Mouse (Mus musculus) embryonic facial prominence, embryonic 10.5 days (tissue): Measurements from ENCODE around the gene Map4k4. TPM values are rescaled to one million over a fixed set of nuclear protein-coding genes. Genes with fewer than 3 reads are reported as not detected.

Experiments
- DNase-seq: peaks from one replicate; pipeline ENCODE4 v3.0.0-alpha.2; 2017; ENCODE audit warnings: low spot score
- H3K27ac ChIP-seq: fragments of 300-500 bp; sonication (generic); replicated peaks from 2 replicates; pipeline ENCODE4 v1.5.1; 2016; ENCODE audit warnings: mild to moderate bottlenecking
- H3K27me3 ChIP-seq: fragments of 300-500 bp; sonication (generic); replicated peaks from 2 replicates; pipeline ENCODE4 v1.6.1; 2016; ENCODE audit warnings: low read depth, mild to moderate bottlenecking; ENCODE audit not compliant: poor library complexity, severe bottlenecking
- H3K36me3 ChIP-seq: fragments of 300-500 bp; sonication (generic); replicated peaks from 2 replicates; pipeline ENCODE4 v1.6.1; 2016; ENCODE audit warnings: mild to moderate bottlenecking, moderate library complexity
- H3K4me1 ChIP-seq: fragments of 300-500 bp; sonication (generic); 2 replicates; pipeline ENCODE4 v1.6.1; 2016
- H3K4me3 ChIP-seq: fragments of 300-500 bp; sonication (generic); 2 replicates; pipeline ENCODE4 v1.5.1; 2016; ENCODE audit warnings: mild to moderate bottlenecking, moderate library complexity
- H3K9me3 ChIP-seq: fragments of 300-500 bp; sonication (generic); 2 replicates; pipeline ENCODE4 v1.6.1; 2016; ENCODE audit warnings: mild to moderate bottlenecking
- WGBS: fragments of 180-500 bp; shearing (Covaris S2); methylation state at CpG from one replicate; pipeline ENCODE4 v1.1.7; 2016; 5-methylcytosine and 5-hydroxymethylcytosine counted together
- polyA plus RNA-seq: library from polyadenylated mRNA; unstranded; fragments of >200 nt; fragmentation: Nextera tagmentation; extraction: Ambion mirVana; gene quantifications from 2 replicates; pipeline ENCODE4 v1.2.1, GENCODE M21; 2016

Map4k4 gene
- polyA plus RNA-seq, 1 experiment from 2014 or later, result 41.4 TPM

DNA sequence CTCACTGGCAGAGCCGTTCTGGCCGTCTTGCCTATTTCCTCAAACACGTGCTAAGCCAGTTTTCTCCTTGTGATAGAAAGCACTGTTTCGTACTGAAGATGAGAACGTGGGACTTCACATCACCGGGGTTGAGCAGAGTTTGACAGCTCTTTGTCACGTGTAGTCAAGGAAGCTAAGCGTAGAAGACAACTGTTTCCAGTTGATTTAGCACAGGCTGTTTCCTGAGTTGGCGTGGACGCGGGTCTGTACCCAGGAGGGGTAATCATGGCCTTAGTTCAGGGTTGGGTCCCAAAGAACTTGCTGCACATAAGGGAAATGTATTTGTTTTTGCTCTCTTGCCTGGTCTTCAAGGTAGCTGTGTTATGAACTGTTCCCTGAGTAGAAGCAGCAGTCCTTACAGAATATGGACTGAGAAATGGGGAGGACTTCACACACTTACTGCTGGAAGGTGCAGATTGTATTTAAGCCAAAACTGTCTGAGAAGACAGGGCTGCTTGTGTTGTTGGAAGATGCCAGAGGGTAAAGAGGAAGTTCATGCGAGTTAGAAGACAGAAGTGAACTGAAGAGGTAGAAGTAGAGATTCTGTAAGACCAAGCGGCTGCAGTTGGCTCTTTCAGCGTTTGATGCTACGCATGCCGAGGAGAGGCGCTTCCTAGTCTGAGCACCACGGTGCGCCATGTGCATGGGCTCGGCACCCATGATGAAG lies 78.2 kb downstream of the Map4k4 start:
- peaks cover 100% of the 10 kb centered on the region for H3K36me3 ChIP-seq
- no peaks in the 10 kb centered on the region for H3K9me3 ChIP-seq

GRCm38 (mm10) chr1:39980314-39981290 lies 79.9 kb downstream of the Map4k4 start:
- H3K4me1 ChIP-seq, result 0 out of 2 replicates have a peak, but pooled peaks cover 3% of the 10 kb centered on the region
- no peak overlapping the region for H3K4me3 ChIP-seq
- DNase-seq, result no peak
- WGBS, result 92% methylated on average over 15 of the region's 15 CpGs
- peaks cover 100% of the 10 kb centered on the region for H3K36me3 ChIP-seq
- H3K27ac ChIP-seq, result no peak overlapping the region
- no peaks in the 10 kb centered on the region for H3K9me3 ChIP-seq
- H3K27me3 ChIP-seq, result no peaks in the 10 kb centered on the region

More for the DNA sequence above, 78.2 kb downstream of the Map4k4 start:
- H3K27me3 ChIP-seq, result no peaks in the 10 kb centered on the region
- no peak overlapping the region for H3K27ac ChIP-seq
- 90% methylated on average over 20 of the region's 20 CpGs for WGBS
- H3K4me1 ChIP-seq, result 0 out of 2 replicates have a peak, but pooled peaks cover 3% of the 10 kb centered on the region
- no peak overlapping the region for H3K4me3 ChIP-seq
- DNase-seq, result no peak

DNA sequence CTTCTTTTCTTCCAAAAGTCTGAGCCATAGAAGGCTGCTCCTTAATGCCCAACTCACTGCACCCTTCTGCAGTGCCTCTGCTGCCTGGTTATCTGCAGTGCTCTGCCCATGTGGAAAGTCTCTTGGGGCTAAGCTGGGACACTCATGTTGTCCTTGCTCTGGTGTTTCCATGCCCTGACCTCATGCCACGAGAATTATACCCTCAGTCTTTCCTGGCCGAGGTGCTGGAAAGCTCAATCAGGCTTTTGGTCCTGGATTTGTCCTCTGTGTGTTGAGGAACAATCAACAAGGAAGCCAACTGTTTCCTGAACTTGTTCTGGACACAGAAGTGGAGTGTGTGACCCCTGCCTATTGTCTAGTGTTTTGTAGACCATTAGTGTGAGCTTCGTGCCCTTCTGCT lies 81.3 kb downstream of the Map4k4 start:
- Histone ChIP-seq H3K4me3 (no peak overlapping the region), H3K36me3 (peaks cover 100% of the 10 kb centered on the region), H3K27ac (no peak overlapping the region), H3K9me3 (no peaks in the 10 kb centered on the region), H3K27me3 (no peaks in the 10 kb centered on the region), H3K4me1 (0 out of 2 replicates have a peak, but pooled peaks cover 3% of the 10 kb centered on the region)
- WGBS, result 81% methylated on average over 3 of the region's 3 CpGs
- DNase-seq, result no peak

DNA sequence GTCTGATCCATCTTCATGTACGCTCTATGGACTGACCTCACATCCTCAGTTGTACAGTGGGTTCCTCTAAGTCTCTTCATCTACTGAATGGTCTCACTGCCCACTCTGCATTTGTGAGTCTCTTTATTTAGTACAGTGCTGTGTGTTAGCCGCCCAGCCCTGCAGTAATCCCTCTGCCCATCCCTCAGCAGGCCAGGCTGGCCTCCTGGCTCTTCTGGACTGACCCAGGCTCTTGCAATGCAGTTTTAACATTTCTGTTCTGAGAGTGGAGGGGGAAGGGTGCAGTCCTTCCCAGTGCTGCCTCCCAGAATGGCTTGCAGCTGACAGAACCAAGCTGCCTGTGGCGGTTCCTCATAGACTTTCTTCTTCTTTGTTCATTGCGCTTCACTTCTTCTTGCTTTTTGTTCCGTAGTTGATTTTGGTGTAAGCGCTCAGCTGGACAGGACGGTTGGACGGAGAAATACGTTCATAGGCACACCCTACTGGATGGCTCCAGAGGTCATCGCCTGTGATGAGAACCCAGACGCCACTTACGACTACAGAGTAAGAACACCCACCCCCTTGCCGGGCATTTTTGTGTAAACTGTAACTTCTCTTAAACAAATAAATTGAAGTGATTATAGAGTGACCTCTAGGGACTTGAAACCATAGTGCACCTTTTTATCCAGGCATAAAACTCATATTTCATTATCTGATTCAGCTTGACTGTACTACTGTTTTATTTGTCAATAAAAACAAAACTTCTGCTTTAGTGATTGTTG lies 82.2 kb downstream of the Map4k4 start:
- peaks cover 100% of the 10 kb centered on the region for H3K36me3 ChIP-seq

DNA sequence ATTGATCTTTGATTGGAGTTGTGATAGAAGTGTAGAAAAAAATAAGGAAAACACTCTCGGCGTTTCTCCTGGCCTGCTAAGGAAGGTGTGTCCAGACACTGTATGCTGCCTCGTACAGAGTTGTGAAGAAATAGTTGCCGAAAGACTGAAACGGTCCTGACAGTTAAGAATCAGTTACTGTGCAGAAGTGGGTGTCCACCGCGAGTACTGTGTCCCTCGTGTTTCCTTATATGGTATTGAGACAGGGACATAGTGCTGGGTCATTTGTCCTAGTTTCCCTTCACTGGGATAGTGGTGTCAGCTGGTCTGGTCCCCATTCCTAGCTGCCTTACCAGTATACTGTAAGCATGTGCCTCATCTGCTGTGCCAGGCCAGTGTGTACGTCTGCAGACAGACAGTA lies 83.6 kb downstream of the Map4k4 start:
- no peak overlapping the region for H3K27ac ChIP-seq
- no peaks in the 10 kb centered on the region for H3K27me3 ChIP-seq
- 0 out of 2 replicates have a peak, but pooled peaks cover 3% of the 10 kb centered on the region for H3K4me1 ChIP-seq
- H3K4me3 ChIP-seq, result no peak overlapping the region
- peaks cover 100% of the 10 kb centered on the region for H3K36me3 ChIP-seq
- WGBS, result 91% methylated on average over 9 of the region's 9 CpGs
- no peak for DNase-seq
- H3K9me3 ChIP-seq, result no peaks in the 10 kb centered on the region

More for the DNA sequence above, 82.2 kb downstream of the Map4k4 start:
- H3K4me1 ChIP-seq, result 0 out of 2 replicates have a peak, but pooled peaks cover 3% of the 10 kb centered on the region
- no peak for DNase-seq
- no peak overlapping the region for H3K4me3 ChIP-seq
- no peaks in the 10 kb centered on the region for H3K27me3 ChIP-seq
- H3K27ac ChIP-seq, result no peak overlapping the region
- WGBS, result 84% methylated on average over 13 of the region's 13 CpGs
- no peaks in the 10 kb centered on the region for H3K9me3 ChIP-seq

- peaks cover 100% of the 10 kb centered on the region for H3K36me3 ChIP-seq
- H3K27ac ChIP-seq, result no peak overlapping the region
- WGBS, result 92% methylated on average over 9 of the region's 9 CpGs
- 0 out of 2 replicates have a peak, but pooled peaks cover 3% of the 10 kb centered on the region for H3K4me1 ChIP-seq
- H3K4me3 ChIP-seq, result no peak overlapping the region
- no peak for DNase-seq
- H3K27me3 ChIP-seq, result no peaks in the 10 kb centered on the region
- H3K9me3 ChIP-seq, result no peaks in the 10 kb centered on the region
Observed at GRCm38 (mm10) chr1:39986820-39987219, 86.1 kb downstream of the Map4k4 start.

GRCm38 (mm10) chr1:39988841-39989240 lies 88.1 kb downstream of the Map4k4 start:
- no peak for DNase-seq
- H3K36me3 ChIP-seq, result peaks cover 100% of the 10 kb centered on the region

GRCm38 (mm10) chr1:39990041-39990440 lies 89.3 kb downstream of the Map4k4 start:
- Histone ChIP-seq H3K4me3 (no peak overlapping the region), H3K36me3 (peaks cover 100% of the 10 kb centered on the region), H3K27me3 (no peaks in the 10 kb centered on the region), H3K4me1 (no peaks in the 10 kb centered on the region), H3K9me3 (no peaks in the 10 kb centered on the region), H3K27ac (no peak overlapping the region)
- WGBS, result 93% methylated on average over 9 of the region's 9 CpGs
- no peak for DNase-seq

More at GRCm38 (mm10) chr1:39988841-39989240, 88.1 kb downstream of the Map4k4 start:
- no peaks in the 10 kb centered on the region for H3K27me3 ChIP-seq
- H3K4me1 ChIP-seq, result no peaks in the 10 kb centered on the region
- 83% methylated on average over 12 of the region's 12 CpGs for WGBS
- H3K9me3 ChIP-seq, result no peaks in the 10 kb centered on the region
- no peak overlapping the region for H3K4me3 ChIP-seq
- H3K27ac ChIP-seq, result no peak overlapping the region

DNA sequence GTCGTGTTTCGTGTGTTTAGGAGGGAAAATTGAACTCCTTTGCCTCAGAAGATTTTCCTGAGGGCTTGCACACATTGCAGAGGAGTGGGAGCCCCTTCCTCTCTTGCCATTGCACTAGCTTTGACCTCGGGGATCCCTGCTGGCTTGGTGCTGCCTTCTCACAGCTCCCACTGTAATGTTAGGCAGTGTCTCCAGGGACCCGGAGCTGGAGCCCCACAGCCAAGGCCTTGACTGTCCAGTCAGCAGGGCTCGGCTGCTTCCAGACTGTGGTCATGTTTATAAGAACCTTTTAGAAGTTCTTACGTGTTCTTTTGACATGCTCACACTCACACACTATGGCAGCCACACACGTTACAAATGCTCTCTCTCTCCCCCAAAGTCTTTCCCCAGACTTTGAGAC lies 93.2 kb downstream of the Map4k4 start:
- WGBS, result 89% methylated on average over 7 of the region's 7 CpGs

GRCm38 (mm10) chr1:39995593-39995992 lies 94.9 kb downstream of the Map4k4 start:
- Histone ChIP-seq H3K4me1 (no peaks in the 10 kb centered on the region), H3K36me3 (peaks cover 100% of the 10 kb centered on the region), H3K27ac (no peak overlapping the region), H3K4me3 (no peak overlapping the region), H3K27me3 (no peaks in the 10 kb centered on the region), H3K9me3 (no peaks in the 10 kb centered on the region)
- no peak for DNase-seq
- 94% methylated on average over 2 of the region's 2 CpGs for WGBS

More for the DNA sequence above, 93.2 kb downstream of the Map4k4 start:
- no peak overlapping the region for H3K4me3 ChIP-seq
- no peak overlapping the region for H3K27ac ChIP-seq
- no peaks in the 10 kb centered on the region for H3K9me3 ChIP-seq
- H3K4me1 ChIP-seq, result no peaks in the 10 kb centered on the region
- H3K27me3 ChIP-seq, result no peaks in the 10 kb centered on the region
- no peak for DNase-seq
- peaks cover 100% of the 10 kb centered on the region for H3K36me3 ChIP-seq

DNA sequence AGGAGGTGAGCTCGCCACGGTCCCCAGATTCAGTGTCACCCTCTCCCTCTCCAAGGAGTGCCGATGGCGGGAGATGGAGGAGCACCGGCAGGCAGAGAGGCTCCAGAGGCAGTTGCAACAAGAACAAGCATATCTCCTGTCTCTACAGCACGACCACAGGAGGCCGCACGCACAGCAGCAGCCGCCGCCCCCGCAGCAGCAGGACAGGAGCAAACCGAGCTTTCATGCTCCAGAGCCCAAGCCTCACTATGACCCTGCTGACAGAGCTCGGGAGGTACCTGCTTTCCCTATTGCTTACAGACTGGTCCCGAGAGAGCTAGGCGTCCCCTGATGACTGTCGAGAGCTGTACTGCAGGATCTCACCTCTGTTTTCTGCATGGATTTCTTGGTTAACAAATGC lies 99.8 kb downstream of the Map4k4 start:
- H3K27ac ChIP-seq, result no peak overlapping the region
- H3K4me3 ChIP-seq, result no peak overlapping the region
- no peaks in the 10 kb centered on the region for H3K27me3 ChIP-seq
- H3K36me3 ChIP-seq, result peaks cover 99% of the 10 kb centered on the region
- 82% methylated on average over 16 of the region's 16 CpGs for WGBS
- no peaks in the 10 kb centered on the region for H3K4me1 ChIP-seq
- no peaks in the 10 kb centered on the region for H3K9me3 ChIP-seq
- DNase-seq, result no peak

- Histone ChIP-seq H3K4me3 (no peak overlapping the region), H3K27me3 (no peaks in the 10 kb centered on the region), H3K9me3 (no peaks in the 10 kb centered on the region), H3K36me3 (peaks cover 99% of the 10 kb centered on the region), H3K27ac (no peak overlapping the region), H3K4me1 (no peaks in the 10 kb centered on the region)
- 77% methylated on average over 5 of the region's 5 CpGs for WGBS
- no peak for DNase-seq
Observed at GRCm38 (mm10) chr1:40000899-40001298, 100.2 kb downstream of the Map4k4 start.
